Mouse (Mus musculus) kidney, embryonic 16.5 days (tissue): ENCODE results near the gene Trim8. TPM values are rescaled to one million over a fixed set of nuclear protein-coding genes. Genes with fewer than 3 reads are reported as not detected.
A peak's percentile ranks its signal among the peaks of the same experiment; 100 is the strongest.

Experiments
- ATAC-seq: fragments of 200-750 bp; cut with Nextera tagmentation; 2 replicates; pipeline ENCODE4 v1.8.0; 2017; ENCODE audit warnings: moderate TSS enrichment; ENCODE audit not compliant: low FRiP score, low TSS enrichment
- H3K27ac ChIP-seq: fragments of 300-500 bp; sonication (generic); 2 replicates; pipeline ENCODE4 v1.5.1; 2014; ENCODE audit warnings: low read length
- H3K27me3 ChIP-seq: fragments of 300-500 bp; sonication (generic); 2 replicates; pipeline ENCODE4 v1.6.1; 2014; ENCODE audit warnings: low read length, control low read depth, mixed read lengths; ENCODE audit not compliant: insufficient read depth
- H3K36me3 ChIP-seq: fragments of 300-500 bp; sonication (generic); 2 replicates; pipeline ENCODE4 v1.6.1; 2014; ENCODE audit warnings: low read length, control low read depth, mixed read lengths; ENCODE audit not compliant: insufficient read depth
- H3K4me1 ChIP-seq: fragments of 300-500 bp; sonication (generic); 2 replicates; pipeline ENCODE4 v1.6.1; 2014; ENCODE audit warnings: low read length, control low read depth, mixed read lengths; ENCODE audit not compliant: insufficient read depth
- H3K4me2 ChIP-seq: fragments of 300-500 bp; sonication (generic); replicated peaks from 2 replicates; pipeline ENCODE4 v1.6.1; 2014; ENCODE audit warnings: low read depth, low read length
- H3K4me3 ChIP-seq: fragments of 300-500 bp; sonication (generic); 2 replicates; pipeline ENCODE4 v1.5.1; 2014; ENCODE audit warnings: mild to moderate bottlenecking, low read length
- H3K9ac ChIP-seq: fragments of 300-500 bp; sonication (generic); replicated peaks from 2 replicates; pipeline ENCODE4 v1.6.1; 2014; ENCODE audit warnings: low read length
- H3K9me3 ChIP-seq: fragments of 300-500 bp; sonication (generic); 2 replicates; pipeline ENCODE4 v1.6.1; 2016; ENCODE audit warnings: low read length, control low read depth
- WGBS: fragments of 180-500 bp; shearing (Covaris S2); extraction: QIAGEN DNeasy Blood & Tissue Kit; methylation state at CpG from one replicate; pipeline ENCODE4 v1.1.7; 2014; 5-methylcytosine and 5-hydroxymethylcytosine counted together
- polyA plus RNA-seq: library from polyadenylated mRNA; unstranded; fragments of >200 nt; fragmentation: Nextera tagmentation; extraction: Ambion mirVana; gene quantifications from 2 replicates; pipeline ENCODE4 v1.2.1, GENCODE M21; 2015

Gene Trim8
- polyA plus RNA-seq, 1 experiment from 2014 or later, result 22.2 TPM

DNA sequence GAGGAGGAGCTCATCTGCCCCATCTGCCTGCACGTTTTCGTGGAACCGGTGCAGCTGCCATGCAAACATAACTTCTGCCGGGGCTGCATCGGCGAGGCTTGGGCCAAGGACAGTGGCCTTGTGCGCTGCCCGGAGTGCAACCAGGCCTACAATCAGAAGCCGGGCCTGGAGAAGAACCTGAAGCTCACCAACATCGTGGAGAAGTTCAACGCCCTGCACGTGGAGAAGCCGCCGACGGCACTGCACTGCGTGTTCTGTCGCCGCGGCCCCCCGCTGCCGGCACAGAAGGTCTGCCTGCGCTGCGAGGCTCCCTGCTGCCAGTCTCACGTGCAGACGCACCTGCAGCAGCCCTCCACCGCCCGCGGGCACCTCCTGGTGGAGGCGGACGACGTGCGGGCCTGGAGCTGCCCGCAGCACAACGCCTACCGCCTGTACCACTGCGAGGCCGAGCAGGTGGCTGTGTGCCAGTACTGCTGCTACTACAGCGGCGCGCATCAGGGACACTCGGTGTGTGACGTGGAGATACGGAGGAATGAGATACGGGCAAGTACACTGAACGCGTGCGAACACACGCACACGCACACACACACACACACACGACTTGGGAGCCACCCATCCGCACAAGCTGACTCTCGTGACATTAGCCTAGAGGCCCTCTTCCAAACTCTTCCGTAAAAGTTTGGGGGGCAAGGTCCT lies 1.1 kb downstream of the Trim8 start:
- Histone ChIP-seq H3K4me3 (peak overlapping the region; percentile 93), H3K4me2 (peak overlapping the region; percentile 79), H3K27ac (peak overlapping the region; percentile 100), H3K9me3 (no peaks in the 10 kb centered on the region), H3K36me3 (peaks cover 26% of the 10 kb centered on the region), H3K27me3 (no peaks in the 10 kb centered on the region), H3K4me1 (peaks cover 41% of the 10 kb centered on the region), H3K9ac (peak overlapping the region; percentile 99)
- under 1% methylated on average over 53 of the region's 53 CpGs for WGBS
- no peak for ATAC-seq

GRCm38 (mm10) chr19:46503351-46504084 lies 2.0 kb downstream of the Trim8 start:
- WGBS, result 0% methylated on average over 21 of the region's 21 CpGs
- Histone ChIP-seq H3K27ac (peak overlapping the region; percentile 100), H3K27me3 (no peaks in the 10 kb centered on the region), H3K9me3 (no peaks in the 10 kb centered on the region), H3K4me1 (peaks cover 50% of the 10 kb centered on the region), H3K36me3 (peaks cover 26% of the 10 kb centered on the region), H3K4me2 (peak overlapping the region; percentile 79), H3K9ac (peak overlapping the region; percentile 99), H3K4me3 (peak overlapping the region; percentile 93)
- ATAC-seq, result peak; percentile 41

DNA sequence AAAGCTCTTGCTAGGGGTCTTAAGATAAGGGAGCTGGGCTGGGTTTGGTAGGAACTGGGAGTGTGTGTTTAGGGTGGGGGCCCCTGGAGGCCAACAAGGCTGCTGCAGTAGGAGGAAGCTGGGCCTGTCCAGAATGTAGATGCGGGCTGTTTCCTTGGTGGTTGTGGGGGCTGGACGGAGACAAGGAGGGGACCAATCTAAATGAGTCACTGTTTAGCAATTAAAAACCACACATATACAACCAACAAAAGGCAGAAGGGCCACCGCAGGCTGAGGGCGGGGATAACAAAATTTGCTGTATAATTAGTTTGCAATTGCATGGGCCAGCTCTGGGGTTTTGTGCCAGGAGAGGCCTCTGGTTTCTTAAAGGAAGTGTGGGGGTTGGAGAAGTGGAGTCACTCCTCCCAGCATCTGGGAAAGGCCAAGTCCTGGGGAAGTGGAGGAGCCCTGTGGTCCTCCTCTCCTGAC lies 2.6 kb downstream of the Trim8 start:
- peak overlapping the region; percentile 99 for H3K9ac ChIP-seq
- 0 out of 2 replicates have a peak, but pooled peaks have one; percentile 10 for ATAC-seq
- peak overlapping the region; percentile 79 for H3K4me2 ChIP-seq
- 2% methylated on average over 4 of the region's 4 CpGs for WGBS
- peaks cover 26% of the 10 kb centered on the region for H3K36me3 ChIP-seq
- H3K27ac ChIP-seq, result peak overlapping the region; percentile 100
- H3K4me3 ChIP-seq, result peak overlapping the region; percentile 93
- no peaks in the 10 kb centered on the region for H3K27me3 ChIP-seq
- peaks cover 53% of the 10 kb centered on the region for H3K4me1 ChIP-seq
- no peaks in the 10 kb centered on the region for H3K9me3 ChIP-seq

- Histone ChIP-seq H3K36me3 (peaks cover 26% of the 10 kb centered on the region), H3K4me1 (peaks cover 57% of the 10 kb centered on the region), H3K27me3 (no peaks in the 10 kb centered on the region), H3K27ac (peak overlapping the region; percentile 100), H3K4me3 (peak overlapping the region; percentile 93), H3K9ac (peak overlapping the region; percentile 99), H3K4me2 (peak overlapping the region; percentile 79), H3K9me3 (no peaks in the 10 kb centered on the region)
- ATAC-seq, result no peak
- WGBS, result 53% methylated on average over 9 of the region's 9 CpGs
Observed at GRCm38 (mm10) chr19:46504822-46505417, 3.4 kb downstream of the Trim8 start.

GRCm38 (mm10) chr19:46505646-46506371 lies 4.3 kb downstream of the Trim8 start:
- Histone ChIP-seq H3K4me2 (peak overlapping the region; percentile 79), H3K36me3 (peaks cover 33% of the 10 kb centered on the region), H3K27ac (peak overlapping the region; percentile 100; the same call in 1 of the 2 replicates), H3K9me3 (no peaks in the 10 kb centered on the region), H3K9ac (peak overlapping the region; percentile 99), H3K4me3 (peak overlapping the region; percentile 93), H3K27me3 (no peaks in the 10 kb centered on the region), H3K4me1 (peaks cover 66% of the 10 kb centered on the region)
- 72% methylated on average over 8 of the region's 8 CpGs for WGBS
- no peak for ATAC-seq

DNA sequence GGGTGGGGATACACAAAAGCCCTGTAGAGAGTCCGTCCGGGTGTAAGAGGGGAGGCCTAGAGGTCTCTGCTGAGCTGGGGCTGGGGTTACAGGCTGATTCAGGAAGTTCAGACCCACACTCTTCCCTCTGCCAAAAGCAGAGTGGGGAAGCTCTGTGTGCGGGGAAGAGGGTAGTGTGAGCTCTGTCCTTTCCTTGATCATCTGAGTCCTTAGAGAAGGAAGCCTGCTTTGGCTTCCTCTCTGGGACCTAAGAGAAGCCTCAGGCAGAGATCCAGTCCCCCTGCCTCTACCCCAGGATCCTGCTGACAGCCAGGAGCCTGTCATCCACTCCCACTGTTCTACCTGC lies 4.8 kb downstream of the Trim8 start:
- Histone ChIP-seq H3K27ac (peak overlapping the region; percentile 82), H3K4me2 (peak overlapping the region; percentile 79), H3K27me3 (no peaks in the 10 kb centered on the region), H3K36me3 (peaks cover 34% of the 10 kb centered on the region), H3K4me3 (peak overlapping the region; percentile 93), H3K4me1 (peaks cover 69% of the 10 kb centered on the region), H3K9ac (peak overlapping the region; percentile 99), H3K9me3 (no peaks in the 10 kb centered on the region)
- WGBS, result 37% methylated on average over 3 of the region's 3 CpGs
- no peak for ATAC-seq

DNA sequence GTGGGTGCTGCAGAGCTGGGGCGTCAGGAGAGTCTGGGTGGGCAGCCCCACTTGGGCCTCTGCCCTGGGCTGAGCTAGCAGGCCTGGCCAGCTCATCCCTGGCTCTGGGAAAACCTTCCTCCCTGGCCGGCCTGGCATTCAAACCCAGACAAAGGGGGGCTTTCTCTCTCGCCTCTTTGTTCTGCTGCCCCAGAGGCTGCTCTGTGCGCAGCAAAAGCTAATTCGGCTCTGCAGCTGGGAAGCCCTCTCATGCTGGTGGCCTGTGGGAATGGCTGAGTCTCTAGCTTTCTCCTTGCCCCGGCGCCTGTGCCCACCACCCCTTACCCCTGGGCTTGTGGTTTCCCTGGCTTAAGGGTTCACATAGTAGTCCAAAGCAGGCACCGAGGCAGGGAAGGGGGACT lies 5.7 kb downstream of the Trim8 start:
- H3K4me2 ChIP-seq, result peak overlapping the region; percentile 79

DNA sequence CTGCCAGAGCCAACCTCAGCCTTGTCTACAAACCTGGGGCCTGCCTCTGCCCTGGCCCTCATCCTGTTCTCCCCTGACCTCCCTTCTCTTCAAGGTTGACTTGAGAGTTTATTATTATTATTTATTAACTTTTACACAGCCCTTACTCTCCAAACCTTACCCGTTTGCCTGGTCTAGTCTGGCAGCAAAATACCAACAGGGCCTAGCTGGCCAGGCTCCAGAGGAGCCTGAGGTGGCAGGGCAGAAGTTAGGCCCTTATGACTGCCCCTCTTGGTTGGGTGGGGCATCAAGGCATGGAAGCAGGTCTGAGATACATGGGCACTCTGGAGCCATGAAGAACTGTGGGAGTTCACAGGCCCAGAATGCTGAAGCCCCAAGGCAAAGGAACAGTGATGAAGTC lies 6.3 kb downstream of the Trim8 start:
- H3K9me3 ChIP-seq, result no peaks in the 10 kb centered on the region
- 0 out of 2 replicates have a peak, but pooled peaks have one; percentile 24 for ATAC-seq
- H3K27ac ChIP-seq, result peak overlapping the region; percentile 82
- H3K9ac ChIP-seq, result peak overlapping the region; percentile 99; the same call in 1 of the 2 replicates
- H3K4me3 ChIP-seq, result no peak overlapping the region
- peak overlapping the region; percentile 79 for H3K4me2 ChIP-seq
- H3K36me3 ChIP-seq, result peaks cover 46% of the 10 kb centered on the region
- H3K27me3 ChIP-seq, result no peaks in the 10 kb centered on the region
- 32% methylated on average over 1 of the region's 1 CpGs for WGBS
- H3K4me1 ChIP-seq, result peaks cover 71% of the 10 kb centered on the region

More for the DNA sequence above, 5.7 kb downstream of the Trim8 start:
- Histone ChIP-seq H3K36me3 (peaks cover 40% of the 10 kb centered on the region), H3K9me3 (no peaks in the 10 kb centered on the region), H3K4me1 (peaks cover 71% of the 10 kb centered on the region), H3K27me3 (no peaks in the 10 kb centered on the region), H3K4me3 (peak overlapping the region; percentile 93), H3K27ac (peak overlapping the region; percentile 82), H3K9ac (peak overlapping the region; percentile 99)
- no peak for ATAC-seq
- whole genome bisulfite sequencing, result 59% methylated on average over 8 of the region's 8 CpGs

DNA sequence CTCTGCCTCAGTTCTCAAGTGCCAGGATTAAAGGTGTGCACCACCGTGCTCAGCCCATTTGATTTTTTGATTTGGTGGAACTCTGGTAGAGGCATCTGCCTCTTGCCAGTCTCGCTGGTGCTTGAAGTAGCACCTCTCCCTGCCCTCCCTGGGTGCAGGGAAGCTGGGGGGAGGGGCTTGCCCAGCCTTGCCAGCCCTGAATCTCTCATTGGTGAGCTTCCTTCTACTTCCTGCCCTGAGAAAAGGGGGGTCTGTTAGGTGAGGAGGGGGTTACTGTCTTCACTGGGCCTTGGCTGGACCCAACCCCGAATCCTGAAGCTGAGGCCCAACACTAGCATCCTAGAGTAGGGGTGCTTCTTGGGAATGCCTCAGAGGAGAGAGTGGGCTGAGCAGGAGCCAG lies 7.2 kb downstream of the Trim8 start:
- Histone ChIP-seq H3K9ac (peak overlapping the region; percentile 43), H3K27ac (peak overlapping the region; percentile 82), H3K27me3 (no peaks in the 10 kb centered on the region), H3K36me3 (peaks cover 55% of the 10 kb centered on the region), H3K4me2 (peak overlapping the region; percentile 79), H3K4me1 (peaks cover 71% of the 10 kb centered on the region), H3K4me3 (no peak overlapping the region), H3K9me3 (no peaks in the 10 kb centered on the region)
- WGBS, result 14% methylated on average over 3 of the region's 3 CpGs
- ATAC-seq, result no peak
